Mouse (Mus musculus) left cerebral cortex, adult 8-10 months (tissue): ENCODE measurements around the gene Caprin2. TPM values are rescaled to one million over a fixed set of nuclear protein-coding genes. Genes with fewer than 3 reads are reported as not detected.
A peak's percentile ranks its signal among the peaks of the same experiment; 100 is the strongest.

Experiments
- DNase-seq, 2 experiments: peaks; one replicate each; pipeline ENCODE4 v3.0.0; 2022; ENCODE audit warnings: low spot score in 2 of 2
- total RNA-seq, 4 experiments: library from RNA; stranded (reverse); gene quantifications; 2 replicates each; pipeline ENCODE4 v1.2.4; 2022

Caprin2 gene
- total RNA-seq, 4 experiments from 2014 or later, result 8.0 to 12.0 (median 9.2) TPM

DNA sequence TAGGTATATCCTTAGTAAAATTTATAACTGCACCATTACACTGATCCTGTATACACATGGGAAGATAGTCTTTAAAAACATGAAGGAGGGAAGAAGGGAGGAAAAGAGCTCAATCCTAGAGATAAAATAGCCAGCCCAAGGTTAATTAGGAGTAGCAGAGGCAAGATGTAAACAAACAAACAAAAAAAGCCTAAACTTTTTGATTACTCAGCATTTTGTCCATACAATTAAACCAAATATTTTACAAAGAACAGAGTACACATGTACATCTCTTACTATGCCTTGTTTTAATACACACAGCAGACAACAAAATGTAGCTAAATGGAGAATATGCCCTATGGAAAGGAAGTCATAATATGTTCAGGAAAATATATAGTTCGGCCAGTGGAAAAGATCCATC, 54.3 kb downstream of the Caprin2 start:
- no peak for DNase-seq

DNA sequence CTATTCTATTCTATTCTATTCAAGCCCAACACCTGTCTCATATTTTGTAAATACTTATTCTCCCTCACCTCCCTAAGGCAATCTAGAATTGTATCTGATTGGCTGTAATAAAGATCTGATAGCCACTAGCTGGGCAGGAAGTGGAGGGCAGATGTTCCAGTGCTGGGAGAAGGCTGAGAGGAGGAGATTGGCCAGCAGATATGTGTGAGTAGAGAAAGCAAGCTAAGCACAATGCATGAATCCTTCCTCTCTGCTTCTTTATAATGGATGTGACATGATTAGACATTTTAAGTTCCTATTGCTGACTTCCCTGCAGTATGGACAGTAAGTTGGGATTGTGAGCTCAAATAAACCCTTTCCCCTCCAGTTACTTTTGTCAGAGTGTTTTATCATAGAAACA, 57.6 kb downstream of the Caprin2 start:
- no peak for DNase-seq

DNA sequence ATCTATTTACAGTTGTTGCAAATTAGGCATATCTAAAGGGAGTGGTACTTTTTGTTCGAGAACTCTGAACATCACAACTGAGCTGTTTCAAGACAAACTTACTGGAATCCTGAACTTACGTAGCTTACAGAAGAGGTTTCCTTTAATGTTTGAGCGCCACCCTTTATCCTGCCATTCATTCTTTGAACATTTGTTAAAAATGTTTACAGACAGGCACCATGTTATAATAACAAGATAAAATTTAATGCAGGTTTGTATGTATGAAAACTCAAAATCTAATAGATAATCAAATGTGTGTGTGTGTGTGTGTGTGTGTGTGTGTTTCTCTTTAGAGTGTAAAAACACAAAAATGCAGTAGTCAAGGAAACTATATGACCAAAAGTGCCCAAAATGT, 64.3 kb downstream of the Caprin2 start:
- DNase-seq, result no peak

DNA sequence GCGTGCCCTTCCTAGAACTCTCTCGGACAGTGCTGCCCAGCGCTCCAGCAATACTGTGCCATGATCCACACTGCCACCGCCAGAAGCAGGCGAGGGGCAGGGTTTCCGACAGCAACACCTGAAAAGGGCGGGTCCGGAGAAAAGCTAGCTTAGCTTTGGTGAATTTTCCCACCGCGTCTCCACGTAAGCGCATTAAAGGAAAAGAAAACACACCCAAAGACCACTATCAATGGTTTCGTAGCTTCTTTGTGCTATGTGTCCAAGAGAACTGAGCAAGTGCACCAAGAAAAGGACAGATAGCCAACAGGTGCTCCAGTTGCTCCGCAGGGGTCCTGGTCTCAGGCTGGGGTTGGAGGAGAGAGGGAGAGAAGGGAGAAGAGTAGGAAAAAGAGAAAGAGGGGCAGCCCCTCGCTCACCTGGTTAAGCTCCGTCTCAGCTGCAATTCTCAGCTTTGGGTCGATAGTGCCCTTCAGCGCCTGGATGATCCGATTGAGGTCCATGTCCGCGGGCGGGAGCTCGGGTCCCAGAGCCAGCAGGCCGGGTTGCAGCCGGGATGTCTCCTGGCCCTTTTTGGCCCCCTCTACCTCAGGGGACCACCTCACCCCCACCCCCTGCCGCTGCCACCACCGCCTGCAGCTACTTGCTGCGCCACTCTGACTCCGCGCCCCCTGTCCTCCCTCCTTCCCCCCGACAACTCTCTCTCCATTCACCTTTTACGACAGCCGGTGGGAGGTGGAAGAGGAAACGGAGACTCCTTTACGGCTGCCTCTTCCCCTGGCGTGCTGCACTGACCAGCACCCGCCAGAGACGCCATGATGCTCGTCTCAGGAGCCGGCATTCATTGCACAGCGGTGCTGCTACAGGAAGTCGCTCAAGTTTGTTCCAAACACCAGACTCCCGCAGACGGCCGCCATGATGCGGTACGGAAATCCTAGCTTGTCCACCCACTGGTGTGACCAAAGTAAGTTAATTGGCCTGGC, 65.0 kb downstream of the Caprin2 start, which contains the start of gene Ipo8:
Ipo8 (minus strand) TSS at position 720 of the 980 bp plus-strand sequence.
- DNase-seq, result peak; percentile 75 to 98

DNA sequence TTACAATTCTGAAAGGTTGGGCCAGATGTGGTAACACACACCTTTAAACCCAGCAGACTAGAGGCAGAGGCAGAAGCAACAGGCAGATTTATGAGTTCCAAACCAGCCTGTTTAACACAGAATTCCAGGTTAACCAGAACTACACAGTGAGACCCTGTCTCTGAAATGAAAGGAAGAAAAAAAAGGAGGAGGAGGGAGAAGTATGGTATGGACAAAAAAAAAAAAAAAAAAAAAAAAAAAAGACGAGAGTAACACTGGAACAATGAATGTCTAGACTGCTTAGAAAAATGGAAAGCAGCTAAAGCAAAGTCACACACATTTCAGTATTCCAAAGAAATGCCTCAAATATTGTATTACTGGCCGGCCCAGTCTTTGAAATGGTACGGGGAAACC, 65.7 kb downstream of the Caprin2 start:
- DNase-seq, result no peak

DNA sequence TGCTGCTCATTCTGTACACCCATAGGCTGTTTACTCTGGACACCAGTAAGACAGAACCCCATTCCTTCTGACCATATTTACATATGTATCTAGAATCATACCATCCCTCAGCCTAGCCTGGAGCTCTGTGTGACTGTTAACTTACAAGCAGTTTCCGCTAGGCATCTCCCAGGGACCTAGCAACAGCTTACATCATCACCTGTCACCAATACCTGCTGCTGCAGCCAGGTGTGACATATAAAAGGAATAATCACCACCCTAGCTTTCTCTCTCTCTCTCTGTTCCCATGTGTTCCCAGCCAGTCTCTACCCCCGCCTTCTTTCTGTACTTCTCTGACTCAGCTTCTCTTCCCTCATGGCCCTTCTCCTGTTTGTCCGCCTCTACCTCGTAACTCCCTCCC, 69.9 kb downstream of the Caprin2 start:
- peak in 1 of 2 experiments; percentile 6 for DNase-seq

DNA sequence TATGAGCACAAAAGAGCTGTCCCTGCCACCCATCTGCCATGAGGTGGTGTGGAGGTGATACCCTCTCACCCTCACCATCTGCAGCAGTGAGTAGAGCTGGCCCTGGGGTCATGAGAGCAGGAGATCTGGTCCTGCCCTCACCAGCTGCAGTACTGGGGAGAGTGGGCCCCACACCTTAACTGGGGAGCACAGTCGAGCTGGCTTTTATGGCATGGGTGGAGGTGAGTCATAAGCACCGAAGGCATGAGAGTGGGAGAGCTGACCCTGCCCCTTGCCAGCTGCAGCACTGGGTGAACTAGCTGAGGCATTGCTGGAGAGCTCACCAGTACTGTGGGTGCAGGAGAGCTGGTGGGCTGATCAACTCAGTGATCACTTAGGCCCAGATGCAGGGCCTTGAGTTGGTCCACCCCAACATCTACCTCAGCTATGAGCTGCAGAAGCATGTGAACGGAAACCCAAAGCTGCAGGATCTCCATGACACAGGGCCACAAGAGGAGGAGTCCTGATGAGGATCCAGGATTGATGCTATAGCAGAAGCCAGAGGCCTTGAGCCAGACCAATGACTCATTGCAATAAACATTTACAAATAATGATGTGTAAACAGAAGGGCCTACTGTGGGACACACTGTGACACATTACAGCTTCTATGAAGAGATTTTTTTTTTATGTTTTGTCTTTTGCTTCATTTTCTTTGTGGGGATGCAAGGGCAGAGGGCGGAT, 77.3 kb downstream of the Caprin2 start:
- DNase-seq, result no peak

DNA sequence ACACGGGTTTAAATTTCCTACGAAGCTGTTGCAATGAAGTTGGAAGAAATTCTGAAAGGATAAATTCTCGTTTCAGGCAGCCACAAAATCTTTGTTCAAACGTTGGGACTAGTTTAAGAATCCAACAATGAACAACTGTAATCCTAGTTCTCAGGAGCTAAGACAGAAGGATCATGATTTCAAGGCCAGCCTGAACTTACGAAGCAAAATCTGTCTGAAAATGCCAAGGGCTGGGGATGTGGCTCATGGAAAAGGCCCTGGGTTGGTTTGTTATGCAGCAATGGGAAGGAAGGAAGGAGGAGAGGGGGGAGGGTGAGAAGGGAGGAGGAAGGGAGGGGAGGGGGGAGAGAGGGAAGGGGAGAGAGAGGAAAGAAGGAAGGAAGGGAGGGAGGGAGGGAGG, 79.3 kb downstream of the Caprin2 start:
- DNase-seq, result no peak

DNA sequence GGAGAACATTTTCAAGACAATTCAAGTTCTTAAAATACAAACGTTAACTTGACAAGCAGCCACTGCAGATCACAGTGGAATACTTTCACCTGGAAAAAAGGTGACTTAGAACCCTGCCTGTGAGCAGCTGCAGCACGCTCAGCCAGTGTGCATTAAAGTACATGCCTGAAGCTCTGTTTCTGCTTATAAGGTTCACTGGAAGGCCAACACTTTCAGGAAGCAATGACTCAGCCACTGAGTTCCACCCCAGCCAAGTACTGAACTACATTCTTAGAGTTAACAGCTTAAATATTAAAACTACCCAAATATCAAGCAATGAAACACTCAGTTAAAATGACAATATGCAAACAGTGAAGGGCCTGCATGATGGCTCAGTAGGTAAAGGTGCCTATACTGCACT, 84.9 kb downstream of the Caprin2 start:
- DNase-seq, result no peak

DNA sequence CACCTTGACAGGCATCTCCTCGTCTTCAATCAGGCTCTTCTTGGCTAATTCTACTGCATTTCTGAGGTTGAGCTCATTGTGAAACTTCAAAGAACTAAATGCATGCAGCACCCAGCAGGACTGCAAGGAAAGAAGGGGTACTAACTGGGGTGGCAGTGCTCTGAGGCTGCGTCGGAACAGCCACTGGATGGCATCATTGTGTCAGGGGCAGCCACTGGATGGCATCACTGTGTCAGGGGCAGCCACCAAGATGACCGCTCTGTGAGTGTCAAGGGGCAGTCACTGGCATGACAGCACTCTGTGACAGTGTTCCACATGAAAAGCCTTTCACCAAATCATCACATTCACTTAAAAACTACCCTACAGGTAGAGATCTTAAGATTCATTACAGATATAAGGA, 96.3 kb downstream of the Caprin2 start:
- DNase-seq, result no peak

DNA sequence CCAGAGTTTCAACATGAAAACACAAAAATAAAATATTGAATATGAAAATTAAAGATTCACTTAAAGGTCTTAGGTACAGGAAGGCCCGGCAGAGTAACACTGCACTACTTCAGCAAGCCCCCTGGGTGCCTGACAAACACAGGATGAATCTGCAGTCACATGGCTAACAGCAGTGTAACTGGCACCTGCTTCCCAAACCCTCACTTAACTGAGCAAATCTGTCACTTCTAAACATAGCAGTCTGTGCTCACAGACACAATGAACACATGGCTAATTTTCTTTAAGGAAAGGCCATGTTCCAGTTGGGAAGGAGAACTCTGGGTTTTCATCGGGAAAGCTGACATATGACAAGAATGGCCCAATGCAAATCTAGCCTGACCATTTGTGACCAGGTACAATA, 100.9 kb downstream of the Caprin2 start:
- no peak for DNase-seq

Other genes starting within 250 kb of the Caprin2 start
- 10 to 100 TPM; 40.8 to 46.9 (median 44.0) TPM for gene Ipo8, start 64.8 kb downstream of the Caprin2 start, total RNA-seq
- 1 to 10 TPM; 2.3 to 4.3 (median 3.4) TPM for gene Sinhcaf, start 50.2 kb upstream of the Caprin2 start, total RNA-seq
- gene Dennd5b, start 205.4 kb upstream of the Caprin2 start, total RNA-seq, result 10 to 100 TPM; 55.4 to 72.0 (median 63.4) TPM
- gene Gm10203, start 233.9 kb upstream of the Caprin2 start, total RNA-seq, result not detected
- 1 to 10 TPM; 2.0 to 4.0 (median 3.2) TPM for gene Etfbkmt, start 243.6 kb upstream of the Caprin2 start, total RNA-seq